Mouse (Mus musculus): ENCODE data around the gene Tent2. TPM values are rescaled to one million over a fixed set of nuclear protein-coding genes. Genes with fewer than 3 reads are reported as not detected.

The Tent2 gene
- polyA plus RNA-seq, 1 experiment from 2014 or later = 47.2 TPM

GRCm38 (mm10) chr13:93128961-93129360, 63.2 kb downstream of the Tent2 start:
- no peak overlapping the region for H3K9ac ChIP-seq (replicated peaks; ENCODE audit: low read depth, low read length)
- no peaks in the 10 kb centered on the region for H3K4me1 ChIP-seq (replicated peaks; ENCODE audit: control insufficient read depth, insufficient read depth, low read length)
- H3K27me3 ChIP-seq (replicated peaks; ENCODE audit: control insufficient read depth, insufficient read depth, low read length) = no peaks in the 10 kb centered on the region
- no peaks in the 10 kb centered on the region for H3K36me3 ChIP-seq (ENCODE audit: control insufficient read depth, insufficient read depth)
- H3K27ac ChIP-seq (ENCODE audit: low read length) = no peak overlapping the region
- 68% methylated on average over 5 of the region's 5 CpGs for WGBS
- H3K9me3 ChIP-seq (ENCODE audit: control insufficient read depth, low read length) = no peaks in the 10 kb centered on the region
- H3K4me2 ChIP-seq (ENCODE audit: low read length) = no peak overlapping the region
- ATAC-seq = no peak
- no peak overlapping the region for H3K4me3 ChIP-seq (replicated peaks; ENCODE audit: low read length)

DNA sequence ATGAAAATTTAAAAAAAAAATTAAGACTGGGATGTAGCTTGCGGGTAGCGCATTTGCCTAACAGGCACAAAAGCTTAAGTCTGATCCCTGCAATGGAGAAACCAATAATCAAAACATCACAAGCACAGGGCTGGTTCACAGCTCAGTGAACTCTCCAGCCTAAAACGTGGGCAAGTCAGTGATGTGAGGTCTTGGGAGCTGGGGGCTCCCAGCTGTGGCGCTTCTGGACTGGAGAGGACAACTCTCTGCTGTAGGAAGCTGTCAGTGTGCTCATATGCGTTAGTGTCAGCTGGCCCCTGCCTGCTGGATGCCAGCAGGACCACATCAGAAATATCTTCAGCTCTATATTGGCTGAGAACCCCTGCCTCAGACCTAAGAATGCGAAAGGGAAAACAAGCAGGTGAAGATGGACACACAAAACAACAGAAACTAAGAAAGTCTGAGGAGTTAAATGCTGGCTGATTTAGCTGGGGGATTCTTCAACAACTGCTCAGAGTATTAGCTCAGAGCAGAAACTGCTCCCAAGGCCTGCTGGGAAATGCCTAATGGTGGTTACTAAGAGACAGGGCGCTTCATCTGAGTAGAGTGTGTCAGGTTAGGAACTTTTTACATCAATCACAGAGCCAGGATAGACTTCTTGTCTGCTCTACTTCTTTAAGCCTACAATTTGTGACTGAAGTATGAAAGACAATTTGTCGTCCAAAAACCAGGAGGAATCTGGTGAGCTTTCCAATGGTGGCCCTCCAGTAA, 63.9 kb downstream of the Tent2 start:
- H3K9me3 ChIP-seq (ENCODE audit: control insufficient read depth, low read length) = no peaks in the 10 kb centered on the region
- ATAC-seq = no peak
- no peaks in the 10 kb centered on the region for H3K4me1 ChIP-seq (replicated peaks; ENCODE audit: control insufficient read depth, insufficient read depth, low read length)
- no peaks in the 10 kb centered on the region for H3K27me3 ChIP-seq (replicated peaks; ENCODE audit: control insufficient read depth, insufficient read depth, low read length)
- no peak overlapping the region for H3K4me2 ChIP-seq (ENCODE audit: low read length)
- no peak overlapping the region for H3K9ac ChIP-seq (replicated peaks; ENCODE audit: low read depth, low read length)
- no peak overlapping the region for H3K27ac ChIP-seq (ENCODE audit: low read length)
- 78% methylated on average over 8 of the region's 8 CpGs for WGBS
- H3K4me3 ChIP-seq (replicated peaks; ENCODE audit: low read length) = no peak overlapping the region
- H3K36me3 ChIP-seq (ENCODE audit: control insufficient read depth, insufficient read depth) = no peaks in the 10 kb centered on the region

DNA sequence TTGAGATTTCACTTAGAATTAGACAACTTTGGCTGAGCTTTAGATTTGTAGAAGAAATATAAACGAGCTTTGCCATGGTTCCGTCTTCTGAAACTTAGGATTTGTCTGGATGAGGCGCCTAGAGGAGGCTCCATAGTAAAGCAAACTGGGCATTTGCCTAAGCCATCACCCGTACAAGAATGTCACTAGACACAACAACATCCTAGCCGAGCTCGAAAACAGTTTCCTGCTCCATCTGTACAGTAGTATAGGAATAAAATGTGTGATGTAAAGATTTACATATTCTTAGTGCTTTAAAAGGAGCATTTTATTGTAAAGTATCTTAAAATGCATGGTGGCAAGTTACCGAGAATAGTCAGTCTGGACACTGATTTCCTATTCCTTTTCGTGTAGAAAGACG, 69.9 kb downstream of the Tent2 start:
- no peak for ATAC-seq
- Histone ChIP-seq H3K9me3 (ENCODE audit: control insufficient read depth, low read length) (no peaks in the 10 kb centered on the region), H3K9ac (replicated peaks; ENCODE audit: low read depth, low read length) (no peak overlapping the region), H3K4me2 (ENCODE audit: low read length) (no peak overlapping the region), H3K4me1 (replicated peaks; ENCODE audit: control insufficient read depth, insufficient read depth, low read length) (no peaks in the 10 kb centered on the region), H3K27me3 (replicated peaks; ENCODE audit: control insufficient read depth, insufficient read depth, low read length) (no peaks in the 10 kb centered on the region), H3K4me3 (replicated peaks; ENCODE audit: low read length) (no peak overlapping the region), H3K27ac (ENCODE audit: low read length) (no peak overlapping the region), H3K36me3 (ENCODE audit: control insufficient read depth, insufficient read depth) (no peaks in the 10 kb centered on the region)
- WGBS = 91% methylated on average over 9 of the region's 9 CpGs

DNA sequence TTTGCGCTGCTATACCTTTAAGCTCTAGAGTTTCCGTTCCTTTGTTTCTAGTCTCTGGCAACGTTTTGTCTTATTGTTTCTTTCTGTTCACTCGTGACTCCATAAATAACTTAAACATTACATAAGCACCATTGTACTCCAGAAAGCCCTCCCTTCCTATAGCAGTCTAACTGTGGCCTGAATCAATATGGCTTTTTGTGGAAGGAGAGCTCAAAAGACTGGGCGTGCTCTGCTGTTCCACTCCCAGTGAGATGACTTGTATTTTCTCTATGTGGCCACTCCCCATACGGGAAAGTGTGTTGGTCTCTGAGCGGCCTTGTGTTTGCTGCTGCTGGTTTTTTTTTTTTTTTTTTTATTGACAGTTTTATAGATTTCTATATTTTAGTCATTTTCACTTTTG, 74.9 kb downstream of the Tent2 start:
- H3K4me2 ChIP-seq (ENCODE audit: low read length) = no peak overlapping the region
- H3K9ac ChIP-seq (replicated peaks; ENCODE audit: low read depth, low read length) = no peak overlapping the region
- no peaks in the 10 kb centered on the region for H3K4me1 ChIP-seq (replicated peaks; ENCODE audit: control insufficient read depth, insufficient read depth, low read length)
- no peaks in the 10 kb centered on the region for H3K27me3 ChIP-seq (replicated peaks; ENCODE audit: control insufficient read depth, insufficient read depth, low read length)
- no peak overlapping the region for H3K27ac ChIP-seq (ENCODE audit: low read length)
- 68% methylated on average over 7 of the region's 7 CpGs for WGBS
- H3K4me3 ChIP-seq (replicated peaks; ENCODE audit: low read length) = no peak overlapping the region
- no peaks in the 10 kb centered on the region for H3K9me3 ChIP-seq (ENCODE audit: control insufficient read depth, low read length)
- no peak for ATAC-seq
- no peaks in the 10 kb centered on the region for H3K36me3 ChIP-seq (ENCODE audit: control insufficient read depth, insufficient read depth)

- Histone ChIP-seq H3K4me3 (replicated peaks; ENCODE audit: low read length) (no peak overlapping the region), H3K27ac (ENCODE audit: low read length) (no peak overlapping the region), H3K9ac (replicated peaks; ENCODE audit: low read depth, low read length) (no peak overlapping the region), H3K4me2 (ENCODE audit: low read length) (no peak overlapping the region), H3K9me3 (ENCODE audit: control insufficient read depth, low read length) (no peaks in the 10 kb centered on the region), H3K4me1 (replicated peaks; ENCODE audit: control insufficient read depth, insufficient read depth, low read length) (no peaks in the 10 kb centered on the region), H3K27me3 (replicated peaks; ENCODE audit: control insufficient read depth, insufficient read depth, low read length) (no peaks in the 10 kb centered on the region), H3K36me3 (ENCODE audit: control insufficient read depth, insufficient read depth) (no peaks in the 10 kb centered on the region)
- WGBS = 58% methylated on average over 4 of the region's 4 CpGs
- ATAC-seq = no peak
Observed at GRCm38 (mm10) chr13:93102340-93103090, 89.7 kb downstream of the Tent2 start.

GRCm38 (mm10) chr13:93098596-93098995, 93.6 kb downstream of the Tent2 start:
- Histone ChIP-seq H3K27me3 (replicated peaks; ENCODE audit: control insufficient read depth, insufficient read depth, low read length) (no peaks in the 10 kb centered on the region), H3K9me3 (ENCODE audit: control insufficient read depth, low read length) (no peaks in the 10 kb centered on the region), H3K4me3 (replicated peaks; ENCODE audit: low read length) (no peak overlapping the region), H3K36me3 (ENCODE audit: control insufficient read depth, insufficient read depth) (no peaks in the 10 kb centered on the region), H3K9ac (replicated peaks; ENCODE audit: low read depth, low read length) (no peak overlapping the region), H3K4me1 (replicated peaks; ENCODE audit: control insufficient read depth, insufficient read depth, low read length) (no peaks in the 10 kb centered on the region), H3K27ac (ENCODE audit: low read length) (no peak overlapping the region), H3K4me2 (ENCODE audit: low read length) (no peak overlapping the region)
- no peak for ATAC-seq
- 87% methylated on average over 3 of the region's 3 CpGs for WGBS

- no peak overlapping the region for H3K9ac ChIP-seq (replicated peaks; ENCODE audit: low read depth, low read length)
- H3K9me3 ChIP-seq (ENCODE audit: control insufficient read depth, low read length) = no peaks in the 10 kb centered on the region
- 95% methylated on average over 6 of the region's 6 CpGs for WGBS
- no peak for ATAC-seq
- no peaks in the 10 kb centered on the region for H3K36me3 ChIP-seq (ENCODE audit: control insufficient read depth, insufficient read depth)
- H3K27ac ChIP-seq (ENCODE audit: low read length) = no peak overlapping the region
- H3K4me1 ChIP-seq (replicated peaks; ENCODE audit: control insufficient read depth, insufficient read depth, low read length) = no peaks in the 10 kb centered on the region
- H3K4me2 ChIP-seq (ENCODE audit: low read length) = no peak overlapping the region
- no peaks in the 10 kb centered on the region for H3K27me3 ChIP-seq (replicated peaks; ENCODE audit: control insufficient read depth, insufficient read depth, low read length)
- no peak overlapping the region for H3K4me3 ChIP-seq (replicated peaks; ENCODE audit: low read length)
Observed at GRCm38 (mm10) chr13:93096643-93097042, 95.5 kb downstream of the Tent2 start.

Other genes with a start within 250 kb of the Tent2 start
- gene Cmya5, start 47.7 kb downstream of the Tent2 start, polyA plus RNA-seq (2015; fragmentation: Nextera tagmentation; extraction: Ambion mirVana) = 0.19 and 0.20 TPM in 2 replicates
- gene Homer1, start 107.2 kb upstream of the Tent2 start, polyA plus RNA-seq (2015; fragmentation: Nextera tagmentation; extraction: Ambion mirVana) = 15.7 and 17.0 TPM in 2 replicates

Measured in forebrain, embryonic 16.5 days (tissue).